Mouse (Mus musculus) megakaryocyte, embryonic 14.5 days (primary cell): ENCODE measurements around the gene Catsperd. TPM values are rescaled to one million over a fixed set of nuclear protein-coding genes. Genes with fewer than 3 reads are reported as not detected.
A peak's percentile ranks its signal among the peaks of the same experiment; 100 is the strongest.

ENCODE experiments used
- H3K27me3 ChIP-seq: replicated peaks from 2 replicates; pipeline ENCODE3; 2012; ENCODE audit warnings: inconsistent platforms
- H3K36me3 ChIP-seq: replicated peaks from 2 replicates; pipeline ENCODE3; 2012; ENCODE audit warnings: low read length, inconsistent platforms, mixed read lengths
- H3K4me1 ChIP-seq: 2 replicates; pipeline ENCODE4 v1.6.1; 2012; ENCODE audit warnings: inconsistent platforms
- H3K4me3 ChIP-seq: replicated peaks from 2 replicates; pipeline ENCODE3; 2012; ENCODE audit warnings: moderate library complexity, mild to moderate bottlenecking, inconsistent platforms
- H3K9me3 ChIP-seq: 2 replicates; pipeline ENCODE4 v1.6.1; 2012; ENCODE audit warnings: inconsistent platforms
- FLI1 ChIP-seq: IDR thresholded peaks from 2 replicates; pipeline ENCODE4 v1.6.1; 2012; ENCODE audit warnings: low read length, inconsistent platforms, mixed read lengths
- GATA1 ChIP-seq: IDR thresholded peaks from 3 replicates; pipeline ENCODE4 v1.6.1; 2012; ENCODE audit warnings: mixed read lengths, low read length, inconsistent platforms, borderline replicate concordance
- polyA plus RNA-seq: library from polyadenylated mRNA; stranded (reverse); fragments of >175 nt; gene quantifications from 2 replicates; pipeline ENCODE4 v1.2.3, GENCODE M21; 2012; ENCODE audit warnings: low replicate concordance; ENCODE audit not compliant: insufficient read depth

Gene Catsperd
- polyA plus RNA-seq, 1 experiment = not detected

DNA sequence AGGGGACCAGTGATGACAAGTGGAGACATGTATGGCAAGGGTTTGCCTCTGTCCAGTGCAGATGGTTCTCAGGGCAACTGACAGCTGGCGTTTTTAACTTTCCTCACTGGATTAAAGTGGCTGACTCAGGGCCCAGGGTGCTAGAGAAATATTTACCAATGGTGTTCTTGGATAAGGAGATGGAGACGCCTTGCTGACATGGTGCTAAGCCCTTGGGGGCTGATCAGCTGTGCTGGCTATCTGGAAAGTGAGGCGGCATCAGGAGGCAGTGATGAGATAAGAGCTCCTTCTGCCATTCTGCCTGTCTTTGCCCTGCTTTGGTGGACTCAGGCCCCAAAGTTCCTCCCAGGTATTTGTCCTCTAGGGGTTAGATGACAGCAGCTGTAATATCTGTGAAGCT is 54.9 kb downstream of the Catsperd start:
- Histone ChIP-seq H3K9me3 (no peaks in the 10 kb centered on the region), H3K4me1 (peaks cover 96% of the 10 kb centered on the region), H3K36me3 (peaks cover 94% of the 10 kb centered on the region), H3K27me3 (no peaks in the 10 kb centered on the region), H3K4me3 (no peak overlapping the region)
- TF ChIP-seq GATA1 = no peak
- no peak for TF ChIP-seq FLI1

DNA sequence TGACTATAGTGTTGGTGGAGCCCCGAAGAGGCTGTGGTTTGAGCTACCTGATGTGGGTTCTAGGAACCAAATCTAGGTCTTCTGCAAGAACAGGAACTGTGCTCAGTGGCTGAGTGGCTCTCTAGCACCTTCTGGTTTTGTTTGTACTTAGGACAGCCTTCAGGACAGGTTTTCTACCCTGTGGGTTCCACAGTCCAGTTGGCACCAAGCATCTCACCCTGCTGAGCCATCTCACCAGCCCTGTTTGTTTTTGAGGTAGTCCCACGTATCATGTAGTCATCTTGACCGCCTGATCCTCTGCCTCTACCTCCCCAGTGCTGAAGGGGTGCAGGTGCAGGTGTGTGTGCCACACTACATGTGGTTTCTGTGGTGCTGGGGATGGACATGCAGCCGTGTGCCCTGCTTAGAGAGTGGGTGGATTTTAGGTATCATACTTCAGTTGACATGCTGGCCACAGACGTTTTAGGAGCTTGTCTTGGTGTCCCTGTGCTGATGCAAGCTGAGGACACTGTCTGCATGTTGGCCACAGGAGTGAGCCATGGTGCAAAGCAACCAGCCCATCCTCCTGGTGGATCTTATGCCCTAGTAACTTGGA is 55.7 kb downstream of the Catsperd start:
- peaks cover 99% of the 10 kb centered on the region for H3K36me3 ChIP-seq
- H3K27me3 ChIP-seq = no peaks in the 10 kb centered on the region
- H3K4me1 ChIP-seq = peaks cover 100% of the 10 kb centered on the region
- TF ChIP-seq GATA1 (no peak), FLI1 (no peak)
- H3K9me3 ChIP-seq = no peaks in the 10 kb centered on the region
- no peak overlapping the region for H3K4me3 ChIP-seq

DNA sequence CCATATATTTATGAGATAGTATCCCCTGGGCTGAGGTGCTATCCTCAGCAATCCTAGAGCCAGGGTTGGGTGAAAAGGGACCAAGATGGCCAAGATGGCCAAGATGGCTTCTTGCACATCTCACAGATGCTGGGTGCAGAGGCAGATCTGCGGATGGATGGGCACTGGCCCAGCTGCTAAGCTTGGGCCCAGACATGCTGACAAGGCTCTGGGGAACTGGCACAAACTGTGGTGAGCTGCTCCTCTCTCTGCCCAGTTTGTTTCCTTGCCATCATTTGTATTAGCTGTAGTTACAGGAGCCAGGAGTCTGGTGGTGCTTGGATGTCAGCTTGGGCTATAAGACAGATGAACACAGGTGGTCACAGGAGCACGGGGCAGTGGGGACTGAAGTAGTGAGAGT is 56.7 kb downstream of the Catsperd start:
- H3K4me3 ChIP-seq = no peak overlapping the region
- no peak for TF ChIP-seq FLI1
- no peak for TF ChIP-seq GATA1
- H3K4me1 ChIP-seq = peaks cover 93% of the 10 kb centered on the region
- no peaks in the 10 kb centered on the region for H3K9me3 ChIP-seq
- H3K36me3 ChIP-seq = peaks cover 99% of the 10 kb centered on the region
- H3K27me3 ChIP-seq = no peaks in the 10 kb centered on the region

DNA sequence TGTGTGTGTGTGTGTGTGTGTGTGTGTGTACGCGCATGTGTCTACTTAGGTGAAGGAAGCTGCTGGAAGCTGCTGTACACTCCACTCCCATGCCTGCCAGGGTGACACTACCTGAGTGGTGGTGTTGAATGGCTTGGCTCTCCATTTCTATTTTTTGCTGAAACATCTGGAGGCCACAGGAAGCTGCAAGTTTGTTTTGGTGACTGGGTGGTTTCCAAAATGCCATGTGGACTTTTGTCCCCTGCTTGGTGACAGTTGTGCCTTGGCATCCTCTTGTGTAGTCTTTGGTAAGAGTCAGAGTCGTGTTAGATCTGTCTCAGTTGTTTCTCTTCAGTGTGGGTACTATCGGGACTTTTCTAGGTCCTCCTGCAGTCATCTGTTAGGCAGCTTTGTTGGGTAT is 58.9 kb downstream of the Catsperd start:
- peaks cover 99% of the 10 kb centered on the region for H3K36me3 ChIP-seq
- no peak for TF ChIP-seq FLI1
- TF ChIP-seq GATA1 = no peak
- no peaks in the 10 kb centered on the region for H3K27me3 ChIP-seq
- no peak overlapping the region for H3K4me3 ChIP-seq
- peaks cover 83% of the 10 kb centered on the region for H3K4me1 ChIP-seq
- H3K9me3 ChIP-seq = no peaks in the 10 kb centered on the region

DNA sequence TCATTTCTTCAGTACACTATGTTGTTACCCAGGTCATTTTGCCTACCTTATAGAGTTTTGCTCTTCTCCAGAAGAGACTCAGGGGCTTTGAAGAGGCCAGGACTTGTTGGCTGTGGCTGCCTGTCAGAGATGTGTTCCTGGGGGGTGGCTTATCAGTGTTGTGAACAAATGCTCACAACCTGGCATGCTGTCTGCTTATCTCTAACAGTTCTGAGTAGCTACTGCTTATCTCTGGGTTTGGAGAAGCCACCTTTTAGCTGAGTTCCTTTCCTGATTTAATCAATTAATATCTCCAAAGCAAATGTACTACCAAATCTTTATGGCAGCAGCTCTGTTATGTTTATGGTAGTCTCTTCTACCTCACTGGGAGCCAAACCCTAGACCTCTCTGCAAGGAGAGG is 60.1 kb downstream of the Catsperd start:
- TF ChIP-seq GATA1 = no peak
- peaks cover 83% of the 10 kb centered on the region for H3K4me1 ChIP-seq
- peaks cover 99% of the 10 kb centered on the region for H3K36me3 ChIP-seq
- H3K4me3 ChIP-seq = no peak overlapping the region
- no peaks in the 10 kb centered on the region for H3K9me3 ChIP-seq
- no peaks in the 10 kb centered on the region for H3K27me3 ChIP-seq

DNA sequence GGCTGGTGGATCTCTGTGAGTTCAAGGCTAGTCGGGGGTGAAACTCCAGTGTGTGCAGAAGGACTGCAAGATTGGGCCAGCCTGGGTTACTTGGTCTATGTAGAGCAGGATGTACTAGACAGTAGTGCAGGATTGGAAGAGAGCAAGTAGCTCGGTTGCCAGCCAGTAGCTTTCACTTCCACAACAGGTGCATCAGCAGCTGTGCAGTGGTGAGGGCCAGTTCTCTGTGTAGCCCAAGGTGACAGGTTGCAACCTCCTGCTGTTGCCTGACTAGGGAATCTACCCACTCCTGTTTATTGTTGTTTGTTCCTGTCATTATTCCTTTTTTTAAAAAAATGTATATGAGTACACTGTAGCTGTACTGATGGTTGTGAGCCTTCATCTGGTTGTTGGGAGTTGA is 60.7 kb downstream of the Catsperd start:
- H3K4me3 ChIP-seq = no peak overlapping the region
- H3K36me3 ChIP-seq = peaks cover 99% of the 10 kb centered on the region
- H3K27me3 ChIP-seq = no peaks in the 10 kb centered on the region
- no peaks in the 10 kb centered on the region for H3K9me3 ChIP-seq
- no peak for TF ChIP-seq FLI1
- TF ChIP-seq GATA1 = no peak
- peaks cover 83% of the 10 kb centered on the region for H3K4me1 ChIP-seq

DNA sequence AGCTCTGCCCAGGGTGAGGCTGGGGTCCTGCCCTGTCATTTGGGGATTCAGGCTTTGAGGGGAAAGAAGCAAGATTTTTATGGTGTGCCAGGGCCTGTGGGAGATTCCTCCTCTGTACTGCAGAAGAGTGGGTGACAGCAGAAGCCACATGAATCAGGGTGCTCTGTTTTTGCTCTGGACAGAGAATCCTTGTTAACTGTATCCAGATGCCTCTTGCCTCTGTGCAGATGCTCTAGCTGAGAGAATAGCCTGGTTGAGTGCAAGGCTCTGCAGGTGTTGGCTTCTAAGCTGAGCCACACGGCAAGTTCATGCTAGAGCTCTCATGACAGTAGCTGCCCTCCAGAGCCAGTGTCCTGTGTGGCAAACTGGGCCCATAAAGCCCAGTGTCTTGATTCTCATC is 65.5 kb downstream of the Catsperd start:
- peaks cover 98% of the 10 kb centered on the region for H3K36me3 ChIP-seq
- H3K4me3 ChIP-seq = peak overlapping the region; percentile 12
- H3K27me3 ChIP-seq = no peaks in the 10 kb centered on the region
- no peaks in the 10 kb centered on the region for H3K9me3 ChIP-seq
- H3K4me1 ChIP-seq = peaks cover 47% of the 10 kb centered on the region
- no peak for TF ChIP-seq FLI1
- TF ChIP-seq GATA1 = no peak

DNA sequence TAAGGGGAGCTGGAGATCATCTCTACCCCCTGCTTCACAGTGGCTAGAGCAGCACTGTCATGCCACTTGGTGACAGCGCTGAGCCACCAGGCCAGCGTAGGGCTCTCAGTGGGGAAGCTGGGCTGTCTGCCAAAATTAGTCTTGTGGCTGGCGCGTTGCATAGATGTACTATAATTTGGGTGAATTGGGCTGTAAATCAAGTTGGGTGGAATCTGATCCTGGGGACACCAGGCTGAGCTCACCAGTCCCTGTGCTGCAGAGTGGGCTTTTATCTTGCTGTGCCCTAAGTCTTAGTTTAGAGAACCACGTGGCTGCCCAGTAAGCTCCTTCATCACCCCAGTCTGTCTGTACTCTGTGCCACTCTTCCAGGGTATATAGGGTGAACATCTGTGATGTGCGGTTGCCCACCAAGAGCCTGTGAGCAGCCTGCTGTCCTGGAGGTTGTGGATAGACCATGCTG is 65.9 kb downstream of the Catsperd start:
- TF ChIP-seq FLI1 = no peak
- TF ChIP-seq GATA1 = no peak
- Histone ChIP-seq H3K4me3 (no peak overlapping the region), H3K36me3 (peaks cover 98% of the 10 kb centered on the region), H3K9me3 (no peaks in the 10 kb centered on the region), H3K27me3 (no peaks in the 10 kb centered on the region), H3K4me1 (peaks cover 42% of the 10 kb centered on the region)

DNA sequence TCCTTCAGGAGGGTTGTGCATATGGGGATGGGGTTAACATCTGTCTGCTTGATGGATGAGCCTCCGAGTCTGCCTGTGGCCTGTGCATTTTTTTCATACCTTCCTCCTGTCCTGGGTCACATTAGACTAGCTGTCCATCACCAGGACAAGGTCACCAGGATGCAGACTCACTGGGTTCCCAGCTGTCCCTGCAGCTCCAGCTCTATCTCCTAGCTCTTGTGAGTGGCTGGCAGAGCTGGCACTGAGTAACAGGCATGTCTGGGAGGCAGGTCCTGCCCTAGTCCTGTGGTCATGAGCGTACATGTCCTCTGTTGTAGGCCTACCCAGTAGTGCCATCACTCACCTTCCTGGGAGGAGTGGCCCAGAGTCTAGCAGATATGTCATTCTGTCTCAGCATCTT is 72.5 kb downstream of the Catsperd start:
- Histone ChIP-seq H3K9me3 (no peaks in the 10 kb centered on the region), H3K4me3 (no peak overlapping the region), H3K36me3 (peaks cover 98% of the 10 kb centered on the region), H3K27me3 (no peaks in the 10 kb centered on the region), H3K4me1 (peaks cover 3% of the 10 kb centered on the region; the same call in 1 of the 2 replicates)
- TF ChIP-seq GATA1 (no peak), FLI1 (no peak)

DNA sequence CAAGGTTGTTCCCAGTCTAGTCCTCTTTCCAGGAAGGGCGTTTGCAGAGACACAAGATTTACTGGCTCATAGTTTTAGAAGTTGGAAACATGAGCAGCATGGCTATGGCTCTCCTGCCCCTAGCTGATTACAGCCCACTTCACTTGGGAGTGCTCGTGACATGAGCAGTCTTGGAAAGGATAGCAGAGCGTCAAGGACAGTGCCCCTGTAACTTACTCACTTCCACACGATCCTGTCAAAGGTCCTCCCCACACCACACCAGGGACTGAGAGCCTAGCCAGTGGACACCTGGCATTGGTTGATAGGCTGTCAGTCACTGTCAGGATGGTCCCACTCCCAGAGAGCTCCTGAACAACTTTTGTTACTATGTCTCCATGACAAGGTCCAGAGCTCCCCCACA is 75.1 kb downstream of the Catsperd start:
- Histone ChIP-seq H3K4me3 (no peak overlapping the region), H3K36me3 (peaks cover 98% of the 10 kb centered on the region), H3K9me3 (no peaks in the 10 kb centered on the region), H3K27me3 (no peaks in the 10 kb centered on the region), H3K4me1 (peaks cover 23% of the 10 kb centered on the region)
- TF ChIP-seq FLI1 = no peak
- TF ChIP-seq GATA1 = no peak

DNA sequence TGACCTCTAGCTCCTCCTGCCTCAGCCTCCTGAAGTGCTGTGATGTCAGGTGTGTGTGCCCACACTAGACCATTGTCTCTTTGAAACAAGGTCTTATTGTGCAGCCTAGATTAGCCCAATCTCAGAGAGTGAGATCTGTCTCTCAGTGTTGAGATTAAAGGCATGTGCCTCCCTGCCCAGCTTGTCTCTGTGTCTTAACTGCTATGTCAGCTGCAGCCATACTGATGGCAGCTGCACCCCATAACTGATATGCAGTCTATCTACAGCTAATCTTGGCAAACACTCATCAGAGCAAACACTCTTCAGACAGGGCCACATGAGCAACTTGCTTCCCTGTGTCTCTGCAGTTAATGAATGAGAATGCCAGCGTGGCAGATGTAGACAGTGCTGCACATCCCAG is 78.6 kb downstream of the Catsperd start:
- H3K27me3 ChIP-seq = no peaks in the 10 kb centered on the region
- H3K9me3 ChIP-seq = no peaks in the 10 kb centered on the region
- H3K4me3 ChIP-seq = no peak overlapping the region
- no peak for TF ChIP-seq GATA1
- TF ChIP-seq FLI1 = no peak
- peaks cover 98% of the 10 kb centered on the region for H3K36me3 ChIP-seq
- peaks cover 37% of the 10 kb centered on the region for H3K4me1 ChIP-seq
